Mouse (Mus musculus) lung, embryonic 14.5 days (tissue): ENCODE results near the gene Myocos. TPM values are rescaled to one million over a fixed set of nuclear protein-coding genes. Genes with fewer than 3 reads are reported as not detected.

Source experiments
- ATAC-seq: fragments of 200-750 bp; cut with Nextera tagmentation; 2 replicates; pipeline ENCODE4 v1.8.0; 2017; ENCODE audit warnings: mild to moderate bottlenecking, moderate TSS enrichment, moderate library complexity; ENCODE audit not compliant: insufficient read depth
- DNase-seq: peaks from one replicate; pipeline ENCODE4 v3.0.0-alpha.2; 2015
- H3K27ac ChIP-seq: fragments of 300-500 bp; sonication (generic); 2 replicates; pipeline ENCODE4 v1.5.1; 2014; ENCODE audit warnings: low read depth, mild to moderate bottlenecking, moderate library complexity
- H3K27me3 ChIP-seq: fragments of 300-500 bp; sonication (generic); 2 replicates; pipeline ENCODE4 v1.6.1; 2014; ENCODE audit warnings: low read length, control low read depth; ENCODE audit not compliant: insufficient read depth
- H3K36me3 ChIP-seq: fragments of 300-500 bp; sonication (generic); 2 replicates; pipeline ENCODE4 v1.6.1; 2014; ENCODE audit warnings: control low read depth; ENCODE audit not compliant: insufficient read depth
- H3K4me1 ChIP-seq: fragments of 300-500 bp; sonication (generic); 2 replicates; pipeline ENCODE4 v1.6.1; 2014; ENCODE audit warnings: antibody characterized with exemption, control low read depth; ENCODE audit not compliant: insufficient read depth
- H3K4me2 ChIP-seq: fragments of 300-500 bp; sonication (generic); 2 replicates; pipeline ENCODE4 v1.6.1; 2014; ENCODE audit warnings: mild to moderate bottlenecking
- H3K4me3 ChIP-seq: fragments of 300-500 bp; sonication (generic); 2 replicates; pipeline ENCODE4 v1.5.1; 2014; ENCODE audit warnings: low read depth, low read length
- H3K9ac ChIP-seq: fragments of 300-500 bp; sonication (generic); 2 replicates; pipeline ENCODE4 v1.6.1; 2014
- H3K9me3 ChIP-seq: fragments of 300-500 bp; sonication (generic); 2 replicates; pipeline ENCODE4 v1.6.1; 2016; ENCODE audit warnings: low read depth, low read length, control low read depth
- CTCF ChIP-seq: IDR thresholded peaks from 2 replicates; pipeline ENCODE4 v1.5.1; 2016; ENCODE audit warnings: antibody characterized with exemption, low read depth
- WGBS: fragments of 180-500 bp; shearing (Covaris S2); extraction: QIAGEN DNeasy Blood & Tissue Kit; methylation state at CpG from one replicate; pipeline ENCODE4 v1.1.7; 2014; 5-methylcytosine and 5-hydroxymethylcytosine counted together
- polyA plus RNA-seq: library from polyadenylated mRNA; unstranded; fragments of >200 nt; fragmentation: Nextera tagmentation; extraction: Ambion mirVana; gene quantifications from 2 replicates; pipeline ENCODE4 v1.2.1, GENCODE M21; 2014

Myocos gene
- not detected in 2 replicates for polyA plus RNA-seq

DNA sequence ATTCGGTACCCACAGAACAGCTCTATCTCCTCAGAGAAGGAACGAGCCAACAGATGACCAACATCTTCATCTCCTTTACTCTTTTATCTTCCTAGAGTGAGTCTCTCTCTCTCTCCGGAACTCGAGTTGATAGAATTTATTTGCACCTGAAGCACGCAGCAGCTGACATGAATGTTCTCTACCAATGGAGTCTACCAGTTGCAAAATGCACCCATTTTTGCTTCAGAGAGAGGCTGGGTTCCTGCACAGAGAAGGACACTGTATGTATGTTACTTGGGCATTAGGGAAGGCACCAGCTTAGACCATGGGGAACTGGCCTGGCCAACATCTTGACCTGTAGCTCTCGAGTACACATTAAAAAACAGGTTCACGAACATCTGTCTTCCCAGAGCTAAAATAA lies at the start of gene Myocos:
TSS of gene Myocos (minus strand) at position 101 of the 400 bp plus-strand sequence.
- no peaks in the 10 kb centered on the region for H3K36me3 ChIP-seq
- no peaks in the 10 kb centered on the region for H3K4me1 ChIP-seq
- WGBS, result 87% methylated on average over 7 of the region's 7 CpGs
- H3K4me2 ChIP-seq, result no peak within 1 kb of the TSS
- DNase-seq, result no peak
- no peaks in the 10 kb centered on the region for H3K9me3 ChIP-seq
- no peak within 1 kb of the TSS for H3K27ac ChIP-seq
- no peak within 1 kb of the TSS for H3K4me3 ChIP-seq
- no peak for TF ChIP-seq CTCF
- no peaks in the 10 kb centered on the region for H3K27me3 ChIP-seq
- no peak for ATAC-seq
- no peak within 1 kb of the TSS for H3K9ac ChIP-seq

DNA sequence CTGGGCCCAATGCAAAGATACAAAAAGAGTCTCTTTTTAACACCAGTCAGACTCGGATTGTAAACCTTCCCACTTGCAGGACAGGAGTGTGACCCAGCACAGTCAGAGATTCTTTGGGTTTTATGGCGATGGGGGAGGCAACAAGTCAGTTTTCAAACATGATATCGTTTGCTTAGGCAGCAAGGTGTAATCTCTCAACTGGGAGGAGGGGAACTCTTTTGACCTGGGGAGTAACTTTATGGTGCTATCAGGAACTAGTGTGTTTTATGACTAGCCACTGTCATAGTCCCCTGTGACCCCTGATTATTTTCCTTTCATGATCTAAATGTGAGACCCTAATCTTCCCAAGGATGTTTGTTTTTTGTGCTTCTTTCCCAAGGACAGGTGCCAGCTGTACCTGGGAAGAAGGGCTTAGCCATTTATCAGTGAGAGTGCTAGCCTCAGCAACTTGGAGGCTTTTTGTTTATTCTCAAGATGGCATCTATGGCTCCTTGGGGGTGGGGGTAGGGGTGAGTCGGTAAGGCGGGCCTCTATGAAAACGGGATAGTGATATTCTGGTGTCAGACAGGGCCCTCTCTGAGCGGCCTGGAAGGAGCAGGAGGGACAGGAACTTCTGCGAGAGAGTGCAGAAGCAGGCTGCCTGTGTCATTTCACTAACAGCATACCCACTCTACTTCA lies 42.5 kb upstream of the Myocos start:
- ATAC-seq (no peak), DNase-seq (no peak)
- Histone ChIP-seq H3K9ac (no peak overlapping the region), H3K27ac (no peak overlapping the region), H3K27me3 (no peaks in the 10 kb centered on the region), H3K4me3 (no peak overlapping the region), H3K4me1 (no peaks in the 10 kb centered on the region), H3K36me3 (peaks cover 82% of the 10 kb centered on the region), H3K4me2 (no peak overlapping the region), H3K9me3 (no peaks in the 10 kb centered on the region)
- no peak for TF ChIP-seq CTCF
- WGBS, result 65% methylated on average over 8 of the region's 8 CpGs

DNA sequence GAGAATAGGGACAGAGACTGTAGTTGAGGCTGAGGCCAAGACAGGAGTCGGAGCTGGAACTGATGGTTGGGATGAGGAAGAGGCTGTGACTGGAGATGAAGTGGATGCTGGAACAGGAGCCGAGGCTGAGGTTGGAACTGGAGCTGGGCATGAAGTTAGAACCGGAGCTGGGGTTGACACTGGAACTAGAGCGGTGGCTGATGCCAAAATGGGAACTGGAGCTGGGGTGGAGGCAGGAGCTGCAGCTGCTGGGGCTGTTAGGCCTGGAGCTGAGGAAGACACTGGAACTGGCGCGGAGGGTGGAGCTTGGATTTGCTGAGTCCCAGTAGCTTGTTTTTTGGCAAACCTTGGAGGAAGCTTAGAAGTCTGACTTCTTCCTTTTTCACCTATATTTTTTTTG lies 39.8 kb upstream of the Myocos start:
- no peak overlapping the region for H3K4me2 ChIP-seq
- H3K9ac ChIP-seq, result no peak overlapping the region
- TF ChIP-seq CTCF, result no peak
- no peak overlapping the region for H3K4me3 ChIP-seq
- H3K27me3 ChIP-seq, result no peaks in the 10 kb centered on the region
- no peaks in the 10 kb centered on the region for H3K9me3 ChIP-seq
- ATAC-seq (no peak), DNase-seq (no peak)
- no peak overlapping the region for H3K27ac ChIP-seq
- WGBS, result 86% methylated on average over 6 of the region's 6 CpGs
- no peaks in the 10 kb centered on the region for H3K4me1 ChIP-seq
- H3K36me3 ChIP-seq, result peaks cover 83% of the 10 kb centered on the region

DNA sequence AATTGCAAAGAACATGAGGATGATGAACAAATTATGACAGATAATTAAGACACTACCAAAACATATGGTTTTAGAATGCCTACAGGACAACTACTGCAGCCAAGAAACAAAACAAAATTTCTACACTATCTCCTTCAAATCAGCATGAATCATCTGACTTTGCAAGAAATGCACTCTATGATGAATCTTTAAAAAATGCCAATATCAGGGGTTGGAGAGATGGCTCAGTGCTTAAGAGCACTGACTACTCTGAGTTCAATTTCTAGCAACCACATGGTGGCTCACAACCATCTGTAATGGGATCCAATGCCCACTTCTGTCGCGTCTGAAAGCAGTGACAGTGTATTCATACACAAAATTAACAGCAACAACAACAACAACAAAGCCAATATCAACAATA lies 35.7 kb upstream of the Myocos start:
- no peak for TF ChIP-seq CTCF
- Histone ChIP-seq H3K9ac (no peak overlapping the region), H3K27me3 (no peaks in the 10 kb centered on the region), H3K4me2 (no peak overlapping the region), H3K4me1 (no peaks in the 10 kb centered on the region), H3K27ac (no peak overlapping the region), H3K36me3 (peaks cover 89% of the 10 kb centered on the region), H3K9me3 (no peaks in the 10 kb centered on the region), H3K4me3 (no peak overlapping the region)
- 78% methylated on average over 2 of the region's 2 CpGs for WGBS
- DNase-seq (no peak), ATAC-seq (no peak)

DNA sequence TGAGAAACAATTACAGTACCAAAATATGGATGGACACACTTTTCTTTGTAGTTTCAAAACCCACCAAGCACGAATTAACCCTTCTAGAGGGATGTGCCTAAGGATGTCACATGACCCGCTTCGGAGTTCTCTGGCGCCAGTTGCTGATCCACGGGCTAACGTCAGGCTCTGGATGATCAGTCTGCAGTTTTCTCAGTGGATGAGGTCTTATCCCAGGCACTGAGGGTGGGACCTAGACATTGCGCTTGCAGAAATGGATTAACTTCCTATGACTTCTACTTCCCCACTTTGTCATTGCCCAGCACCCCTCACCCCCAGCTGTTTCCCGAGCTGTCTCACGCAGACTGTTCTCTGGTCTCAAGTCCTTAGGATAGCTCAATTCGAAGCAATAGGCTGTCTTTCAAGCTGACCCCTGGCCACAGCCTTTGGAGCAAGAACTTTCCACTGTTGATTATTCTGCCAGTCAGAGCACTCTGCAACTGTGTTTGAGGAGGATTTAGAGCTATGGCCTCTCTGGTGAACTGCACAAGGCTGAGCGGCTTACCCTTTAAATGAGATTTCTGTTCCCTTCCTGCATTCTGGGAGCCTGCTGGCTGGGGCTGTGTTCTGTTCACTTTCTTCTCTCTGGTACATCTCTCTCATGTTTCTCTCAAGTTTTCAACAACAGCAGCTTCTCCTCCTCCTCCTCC lies 7.6 kb upstream of the Myocos start:
- H3K36me3 ChIP-seq, result peaks cover 13% of the 10 kb centered on the region
- no peak overlapping the region for H3K27ac ChIP-seq
- H3K4me2 ChIP-seq, result peak overlapping the region; percentile 59
- peak; percentile 86 for ATAC-seq
- H3K27me3 ChIP-seq, result no peaks in the 10 kb centered on the region
- WGBS, result 3% methylated on average over 11 of the region's 11 CpGs
- no peak for TF ChIP-seq CTCF
- peak overlapping the region; percentile 17; the same call in 1 of the 2 replicates for H3K4me3 ChIP-seq
- no peaks in the 10 kb centered on the region for H3K9me3 ChIP-seq
- peak overlapping the region; percentile 30 for H3K9ac ChIP-seq
- peak; percentile 67 for DNase-seq
- H3K4me1 ChIP-seq, result no peaks in the 10 kb centered on the region

DNA sequence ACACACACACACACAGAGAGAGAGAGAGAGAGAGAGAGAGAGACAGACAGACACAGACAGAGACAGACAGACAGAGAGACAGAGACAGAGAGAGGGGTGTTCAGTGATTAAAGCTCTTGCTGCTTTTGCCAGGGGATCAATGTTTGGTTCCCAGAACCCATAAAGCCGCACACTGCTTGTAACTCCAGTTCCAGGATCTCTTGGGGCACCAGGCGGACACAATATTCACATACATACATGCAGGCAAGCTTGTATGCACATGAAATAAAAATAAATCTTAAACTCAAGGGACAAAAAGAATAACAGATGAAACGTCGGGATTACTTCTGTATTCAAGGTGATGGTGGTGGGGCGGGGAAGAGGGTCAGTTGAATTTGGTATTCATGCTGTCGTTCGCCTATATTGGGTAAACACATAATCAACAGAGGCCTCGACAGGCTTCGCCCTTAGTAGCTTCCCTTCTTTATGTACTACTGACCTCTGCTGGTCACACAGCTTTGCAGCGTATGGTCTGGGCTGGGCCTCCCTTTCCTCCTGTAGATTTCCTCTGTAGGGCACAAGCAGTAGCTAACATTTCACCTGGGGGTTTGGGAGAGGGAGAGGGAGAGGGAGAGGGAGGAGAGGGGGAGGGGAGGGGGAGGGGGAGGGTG lies 6.9 kb upstream of the Myocos start:
- no peaks in the 10 kb centered on the region for H3K27me3 ChIP-seq
- H3K4me3 ChIP-seq, result no peak overlapping the region
- 0 out of 2 replicates have a peak overlapping the region, but pooled peaks have one; percentile 5 for H3K4me2 ChIP-seq
- 11% methylated on average over 10 of the region's 10 CpGs for WGBS
- no peaks in the 10 kb centered on the region for H3K4me1 ChIP-seq
- H3K27ac ChIP-seq, result no peak overlapping the region
- H3K36me3 ChIP-seq, result peaks cover 6% of the 10 kb centered on the region
- peak; percentile 89 for TF ChIP-seq CTCF
- H3K9ac ChIP-seq, result no peak overlapping the region
- H3K9me3 ChIP-seq, result no peaks in the 10 kb centered on the region
- peak; percentile 98 for ATAC-seq
- DNase-seq, result peak; percentile 94

DNA sequence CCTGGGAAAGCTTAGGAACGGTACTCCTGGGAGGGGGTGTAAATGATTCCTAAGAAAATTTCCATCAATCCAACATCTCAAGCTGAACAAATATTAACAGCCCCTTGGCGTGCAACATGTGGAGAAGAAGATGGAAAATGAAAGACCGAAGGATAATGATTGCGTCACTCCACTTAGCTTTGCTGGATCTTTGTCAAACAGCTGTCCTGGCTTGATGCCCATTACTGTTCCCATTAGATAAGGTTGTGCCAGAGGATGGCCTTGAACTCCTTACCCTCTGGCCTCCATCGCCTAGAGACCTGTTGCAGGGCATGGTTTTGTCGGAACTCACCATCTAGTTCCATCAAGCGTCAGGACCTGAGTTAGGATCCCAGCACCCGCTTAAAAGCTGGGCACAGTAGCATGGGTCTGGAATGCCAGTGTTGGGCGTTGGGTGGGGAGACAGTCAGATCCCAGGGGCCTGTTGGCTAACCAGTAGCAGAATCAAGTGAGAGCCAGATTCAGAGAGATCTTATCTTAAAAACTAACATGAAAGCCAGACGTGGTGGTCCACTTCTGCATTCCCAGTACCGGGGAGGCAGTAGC lies 2.3 kb upstream of the Myocos start:
- WGBS, result 64% methylated on average over 11 of the region's 11 CpGs
- Histone ChIP-seq H3K4me3 (no peak overlapping the region), H3K4me2 (no peak overlapping the region), H3K4me1 (no peaks in the 10 kb centered on the region), H3K27ac (no peak overlapping the region), H3K36me3 (no peaks in the 10 kb centered on the region), H3K9ac (no peak overlapping the region), H3K9me3 (no peaks in the 10 kb centered on the region), H3K27me3 (no peaks in the 10 kb centered on the region)
- DNase-seq (peak; percentile 46), ATAC-seq (no peak)
- no peak for TF ChIP-seq CTCF
